Mouse (Mus musculus) midbrain, embryonic 11.5 days (tissue): ENCODE measurements at regions not wholly inside any gene's neighbourhood (a gene's known extent, or its start where the extent isn't known, plus 50 kb on each side); places are given as distances from the start of the nearest gene placed in this dataset. TPM values are rescaled to one million over a fixed set of nuclear protein-coding genes. Genes with fewer than 3 reads are reported as not detected.

Source experiments
- ATAC-seq: fragments of 200-750 bp; cut with Nextera tagmentation; 2 replicates; pipeline ENCODE4 v1.8.0; 2017; ENCODE audit warnings: moderate TSS enrichment, moderate library complexity; ENCODE audit not compliant: low FRiP score
- DNase-seq: peaks from one replicate; pipeline ENCODE4 v3.0.0; 2015; ENCODE audit warnings: low spot score; ENCODE audit errors: missing footprints
- H3K27ac ChIP-seq: fragments of 300-500 bp; sonication (generic); 2 replicates; pipeline ENCODE4 v1.5.1; 2014; ENCODE audit warnings: low read depth, low read length
- H3K27me3 ChIP-seq: fragments of 300-500 bp; sonication (generic); 2 replicates; pipeline ENCODE4 v1.6.1; 2014; ENCODE audit warnings: mild to moderate bottlenecking, low read length, moderate library complexity, mixed read lengths; ENCODE audit not compliant: control insufficient read depth, insufficient read depth
- H3K36me3 ChIP-seq: fragments of 300-500 bp; sonication (generic); 2 replicates; pipeline ENCODE4 v1.6.1; 2014; ENCODE audit warnings: mild to moderate bottlenecking, low read length, moderate library complexity, mixed read lengths; ENCODE audit not compliant: control insufficient read depth, insufficient read depth
- H3K4me1 ChIP-seq: fragments of 300-500 bp; sonication (generic); 2 replicates; pipeline ENCODE4 v1.6.1; 2014; ENCODE audit warnings: low read length; ENCODE audit not compliant: control insufficient read depth, insufficient read depth
- H3K4me2 ChIP-seq: fragments of 300-500 bp; sonication (generic); 2 replicates; pipeline ENCODE4 v1.6.1; 2014; ENCODE audit warnings: mild to moderate bottlenecking, moderate library complexity
- H3K4me3 ChIP-seq: fragments of 300-500 bp; sonication (generic); 2 replicates; pipeline ENCODE4 v1.5.1; 2014; ENCODE audit warnings: low read depth, low read length
- H3K9ac ChIP-seq: fragments of 300-500 bp; sonication (generic); 2 replicates; pipeline ENCODE4 v1.6.1; 2014; ENCODE audit warnings: low read length
- H3K9me3 ChIP-seq: fragments of 300-500 bp; sonication (generic); 2 replicates; pipeline ENCODE4 v1.6.1; 2016; ENCODE audit warnings: low read length; ENCODE audit not compliant: control insufficient read depth
- WGBS: fragments of 180-500 bp; shearing (Covaris S2); extraction: QIAGEN DNeasy Blood & Tissue Kit; methylation state at CpG from one replicate; pipeline ENCODE4 v1.1.7; 2014; 5-methylcytosine and 5-hydroxymethylcytosine counted together
- microRNA-seq: library from miRNA; unstranded; fragments of <30 nt; microRNA quantifications from one replicate; pipeline ENCODE4, GENCODE M21; 2017

DNA sequence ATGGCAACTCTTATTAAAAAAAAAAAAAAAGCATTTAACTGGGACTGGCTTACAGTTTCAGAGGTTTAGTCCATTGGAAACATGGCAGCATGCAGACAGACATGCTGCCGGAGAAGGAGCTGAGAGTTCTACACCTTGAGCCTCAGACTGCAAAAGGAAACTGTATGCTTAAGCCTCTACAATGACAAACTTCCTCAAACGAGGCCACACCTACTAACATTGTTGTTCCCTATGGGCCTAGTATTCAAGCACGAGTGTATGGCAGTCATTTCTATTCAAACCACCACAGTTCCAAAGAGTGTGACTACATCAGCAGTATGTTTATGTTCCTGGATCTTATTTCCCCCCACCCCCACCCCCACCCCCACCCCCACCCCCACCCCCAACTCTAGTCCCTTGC is 54.2 kb upstream of the H2afz start:
- DNase-seq: no peak
- no peak overlapping the region for H3K9ac ChIP-seq
- no peaks in the 10 kb centered on the region for H3K9me3 ChIP-seq
- ATAC-seq: no peak
- no peaks in the 10 kb centered on the region for H3K4me1 ChIP-seq
- H3K4me3 ChIP-seq: no peak overlapping the region
- 87% methylated on average over 3 of the region's 3 CpGs for WGBS
- H3K4me2 ChIP-seq: no peak overlapping the region
- H3K27me3 ChIP-seq: no peaks in the 10 kb centered on the region
- no peaks in the 10 kb centered on the region for H3K36me3 ChIP-seq
- H3K27ac ChIP-seq: no peak overlapping the region

Small RNA genes lying in the stretch of these regions (microRNA-seq; reads per million reads assigned to microRNA genes)
- gene Mir6380: not detected
